Mouse (Mus musculus) spleen, embryonic (tissue): ENCODE results near the gene Klhl42.

Experiments used
- CTCF ChIA-PET: fragments of 350-600 bp; sonication (Branson Sonifier 250); formaldehyde crosslinking; loops from one replicate; lab custom pipeline; 2022; lab: Charles Lee

Gene Klhl42

GRCm38 (mm10) chr6:147087736-147088135 is 3.4 kb upstream of the Klhl42 start:
- CTCF ChIA-PET = interaction anchor here (0.7 kb wide), 1 partner anchor 74 kb away, joined by 4 read pairs; no protein-coding TSS in a partner anchor

- CTCF ChIA-PET = no interaction called here
These were observed 2.7 kb upstream of the Klhl42 start for GRCm38 (mm10) chr6:147088517-147088916.

- CTCF ChIA-PET = no interaction called here
These were observed 988 bp upstream of the Klhl42 start for GRCm38 (mm10) chr6:147090191-147090590.

- CTCF ChIA-PET = no interaction called here
These were observed 957 bp downstream of the Klhl42 start for GRCm38 (mm10) chr6:147092136-147092535.

GRCm38 (mm10) chr6:147094771-147095170 is 3.6 kb downstream of the Klhl42 start:
- CTCF ChIA-PET = no interaction called here

- CTCF ChIA-PET = no interaction called here
These were observed 4.9 kb downstream of the Klhl42 start for GRCm38 (mm10) chr6:147096109-147096508.

- CTCF ChIA-PET = no interaction called here
These were observed 5.8 kb downstream of the Klhl42 start for GRCm38 (mm10) chr6:147096934-147097333.

GRCm38 (mm10) chr6:147097346-147097929 is 6.3 kb downstream of the Klhl42 start:
- CTCF ChIA-PET = interaction anchor here (0.5 kb wide), 1 partner anchor 15 kb away, joined by 4 read pairs; no protein-coding TSS in a partner anchor

- CTCF ChIA-PET = interaction anchor here (0.9 kb wide), 1 partner anchor 13 kb away, joined by 3 read pairs; no protein-coding TSS in a partner anchor
These were observed 8.5 kb downstream of the Klhl42 start for GRCm38 (mm10) chr6:147099458-147100277.

- CTCF ChIA-PET = interaction anchor here (0.7 kb wide), 1 partner anchor 84 kb away, joined by 3 read pairs; no protein-coding TSS in a partner anchor
These were observed 11.1 kb downstream of the Klhl42 start for GRCm38 (mm10) chr6:147102293-147102692.

- CTCF ChIA-PET = no interaction called here
These were observed 14.3 kb downstream of the Klhl42 start for GRCm38 (mm10) chr6:147105529-147105928.

GRCm38 (mm10) chr6:147106716-147107115 is 15.5 kb downstream of the Klhl42 start:
- CTCF ChIA-PET = no interaction called here

GRCm38 (mm10) chr6:147109283-147109682 is 18.1 kb downstream of the Klhl42 start:
- CTCF ChIA-PET = no interaction called here

GRCm38 (mm10) chr6:147116579-147116978 is 25.4 kb downstream of the Klhl42 start:
- CTCF ChIA-PET = interaction anchor here (0.6 to 1.1 kb wide), 2 partner anchors 95 to 1255 kb away, joined by 5 to 7 read pairs; no protein-coding TSS in a partner anchor

- CTCF ChIA-PET = interaction anchor here (0.9 to 1.1 kb wide), 2 partner anchors 53 to 96 kb away, joined by 3 to 5 read pairs; no protein-coding TSS in a partner anchor
These were observed 26.6 kb downstream of the Klhl42 start for GRCm38 (mm10) chr6:147117764-147118163.

- CTCF ChIA-PET = no interaction called here
These were observed 27.0 kb downstream of the Klhl42 start for GRCm38 (mm10) chr6:147118190-147118589.

GRCm38 (mm10) chr6:147121320-147121719 is 30.1 kb downstream of the Klhl42 start:
- CTCF ChIA-PET = no interaction called here

- CTCF ChIA-PET = no interaction called here
These were observed 36.1 kb downstream of the Klhl42 start for GRCm38 (mm10) chr6:147127239-147127638.

- CTCF ChIA-PET = no interaction called here
These were observed 47.1 kb downstream of the Klhl42 start for GRCm38 (mm10) chr6:147138260-147138659.

- CTCF ChIA-PET = interaction anchor here (0.6 kb wide), 1 partner anchor 142 kb away, joined by 3 read pairs; no protein-coding TSS in a partner anchor
These were observed 49.5 kb downstream of the Klhl42 start for GRCm38 (mm10) chr6:147140600-147141154.

- CTCF ChIA-PET = no interaction called here
These were observed 53.5 kb downstream of the Klhl42 start for GRCm38 (mm10) chr6:147144664-147145063.

GRCm38 (mm10) chr6:147145277-147145676 is 54.1 kb downstream of the Klhl42 start:
- CTCF ChIA-PET = no interaction called here
